Mouse (Mus musculus): ENCODE data around the gene Olfr1390. TPM values are rescaled to one million over a fixed set of nuclear protein-coding genes. Genes with fewer than 3 reads are reported as not detected.
A peak's percentile ranks its signal among the peaks of the same experiment; 100 is the strongest.
"Not testable (repeated sequence)": the region's sequence is repeated elsewhere in the genome, so short reads cannot be mapped to it uniquely, and the experiment has no call there.

Olfr1390 gene
- not detected in 2 replicates for total RNA-seq (2012; rRNA removed)

GRCm38 (mm10) chr11:49334888-49335287 is at the start of gene Olfr1390:
Gene Olfr1390, plus strand, starts transcription at chr11:49335188.
- H3K9ac ChIP-seq (ENCODE audit: insufficient read depth, low read depth, low read length, poor library complexity, severe bottlenecking) = no peak within 1 kb of the TSS
- in situ Hi-C loops (cut with MboI; ENCODE audit: low sequenced_read_pairs in 2 of 2, unreplicated experiment in 2 of 2) = no loop called here
- no peaks in the 10 kb centered on the region for H3K36me3 ChIP-seq (ENCODE audit: control insufficient read depth, insufficient read depth, low read length, poor library complexity, severe bottlenecking)
- H3K9me3 ChIP-seq (ENCODE audit: control insufficient read depth, insufficient read depth, low read depth, low read length) = no peaks in the 10 kb centered on the region
- no peak within 1 kb of the TSS for H3K27ac ChIP-seq (ENCODE audit: insufficient read depth, low read depth, low read length, poor library complexity, severe bottlenecking)
- TF ChIP-seq ZNF384 (IDR thresholded peaks at IDR 0.05; ENCODE audit: low read depth, low read length) (no peak), CHD2 (IDR thresholded peaks at IDR 0.05; ENCODE audit: low read depth, low read length) (no peak), HCFC1 (IDR thresholded peaks at IDR 0.05; ENCODE audit: borderline replicate concordance, insufficient read depth, low read length) (no peak), MAFK (IDR thresholded peaks at IDR 0.05; ENCODE audit: insufficient read depth, low read depth, low read length) (no peak), ZC3H11A (IDR thresholded peaks at IDR 0.05; ENCODE audit: borderline replicate concordance, low read depth, low read length) (no peak)
- H3K4me3 ChIP-seq (ENCODE audit: insufficient read depth in 1 of 2, low read depth in 1 of 2, low read length in 2 of 2, poor library complexity in 1 of 2, severe bottlenecking in 1 of 2) = no peak within 1 kb of the TSS
- DNase-seq (ENCODE audit: low read depth, low spot score) = no peak
- no peaks in the 10 kb centered on the region for H3K4me1 ChIP-seq (ENCODE audit: control insufficient read depth in 2 of 2, insufficient read depth in 2 of 2, low read length in 2 of 2, poor library complexity in 1 of 2)

- no peaks in the 10 kb centered on the region for H3K4me1 ChIP-seq (ENCODE audit: control insufficient read depth in 2 of 2, insufficient read depth in 2 of 2, low read length in 2 of 2, poor library complexity in 1 of 2)
- no peaks in the 10 kb centered on the region for H3K9me3 ChIP-seq (ENCODE audit: control insufficient read depth, insufficient read depth, low read depth, low read length)
- no peak overlapping the region for H3K27ac ChIP-seq (ENCODE audit: insufficient read depth, low read depth, low read length, poor library complexity, severe bottlenecking)
- no peak for TF ChIP-seq ZNF384 (IDR thresholded peaks at IDR 0.05; ENCODE audit: low read depth, low read length)
- no peak for TF ChIP-seq ZC3H11A (IDR thresholded peaks at IDR 0.05; ENCODE audit: borderline replicate concordance, low read depth, low read length)
- no peak for TF ChIP-seq MAFK (IDR thresholded peaks at IDR 0.05; ENCODE audit: insufficient read depth, low read depth, low read length)
- no peak for TF ChIP-seq CHD2 (IDR thresholded peaks at IDR 0.05; ENCODE audit: low read depth, low read length)
- no peak for TF ChIP-seq HCFC1 (IDR thresholded peaks at IDR 0.05; ENCODE audit: borderline replicate concordance, insufficient read depth, low read length)
- no peak overlapping the region for H3K9ac ChIP-seq (ENCODE audit: insufficient read depth, low read depth, low read length, poor library complexity, severe bottlenecking)
- in situ Hi-C loops (cut with MboI; ENCODE audit: low sequenced_read_pairs in 2 of 2, unreplicated experiment in 2 of 2) = no loop called here
- H3K4me3 ChIP-seq (ENCODE audit: insufficient read depth in 1 of 2, low read depth in 1 of 2, low read length in 2 of 2, poor library complexity in 1 of 2, severe bottlenecking in 1 of 2) = no peak overlapping the region
- no peak for DNase-seq (ENCODE audit: low read depth, low spot score)
- H3K36me3 ChIP-seq (ENCODE audit: control insufficient read depth, insufficient read depth, low read length, poor library complexity, severe bottlenecking) = no peaks in the 10 kb centered on the region
Observed at GRCm38 (mm10) chr11:49287251-49287650, 47.7 kb upstream of the Olfr1390 start.

GRCm38 (mm10) chr11:49292777-49293176 is 42.2 kb upstream of the Olfr1390 start:
- TF ChIP-seq MAFK (IDR thresholded peaks at IDR 0.05; ENCODE audit: insufficient read depth, low read depth, low read length) (no peak), CHD2 (IDR thresholded peaks at IDR 0.05; ENCODE audit: low read depth, low read length) (no peak), ZC3H11A (IDR thresholded peaks at IDR 0.05; ENCODE audit: borderline replicate concordance, low read depth, low read length) (no peak), HCFC1 (IDR thresholded peaks at IDR 0.05; ENCODE audit: borderline replicate concordance, insufficient read depth, low read length) (no peak), ZNF384 (IDR thresholded peaks at IDR 0.05; ENCODE audit: low read depth, low read length) (no peak)
- in situ Hi-C loops (cut with MboI; ENCODE audit: low sequenced_read_pairs in 2 of 2, unreplicated experiment in 2 of 2) = no loop called here

GRCm38 (mm10) chr11:49304441-49304840 is 30.5 kb upstream of the Olfr1390 start, which contains the start of gene Olfr10:
Gene Olfr10, plus strand, starts transcription at chr11:49304741.
- TF ChIP-seq CHD2 (IDR thresholded peaks at IDR 0.05; ENCODE audit: low read depth, low read length) (no peak), MAFK (IDR thresholded peaks at IDR 0.05; ENCODE audit: insufficient read depth, low read depth, low read length) (no peak), ZC3H11A (IDR thresholded peaks at IDR 0.05; ENCODE audit: borderline replicate concordance, low read depth, low read length) (no peak), ZNF384 (IDR thresholded peaks at IDR 0.05; ENCODE audit: low read depth, low read length) (no peak), HCFC1 (IDR thresholded peaks at IDR 0.05; ENCODE audit: borderline replicate concordance, insufficient read depth, low read length) (no peak)
- no peak within 1 kb of the TSS for H3K4me3 ChIP-seq (ENCODE audit: insufficient read depth in 1 of 2, low read depth in 1 of 2, low read length in 2 of 2, poor library complexity in 1 of 2, severe bottlenecking in 1 of 2)
- no peaks in the 10 kb centered on the region for H3K9me3 ChIP-seq (ENCODE audit: control insufficient read depth, insufficient read depth, low read depth, low read length)
- no peaks in the 10 kb centered on the region for H3K36me3 ChIP-seq (ENCODE audit: control insufficient read depth, insufficient read depth, low read length, poor library complexity, severe bottlenecking)
- H3K27ac ChIP-seq (ENCODE audit: insufficient read depth, low read depth, low read length, poor library complexity, severe bottlenecking) = no peak within 1 kb of the TSS
- no peak within 1 kb of the TSS for H3K9ac ChIP-seq (ENCODE audit: insufficient read depth, low read depth, low read length, poor library complexity, severe bottlenecking)
- no peaks in the 10 kb centered on the region for H3K4me1 ChIP-seq (ENCODE audit: control insufficient read depth in 2 of 2, insufficient read depth in 2 of 2, low read length in 2 of 2, poor library complexity in 1 of 2)
- in situ Hi-C loops (cut with MboI; ENCODE audit: low sequenced_read_pairs in 2 of 2, unreplicated experiment in 2 of 2) = no loop called here
- no peak for DNase-seq (ENCODE audit: low read depth, low spot score)

More at GRCm38 (mm10) chr11:49292777-49293176, 42.2 kb upstream of the Olfr1390 start:
- no peak overlapping the region for H3K4me3 ChIP-seq (ENCODE audit: insufficient read depth in 1 of 2, low read depth in 1 of 2, low read length in 2 of 2, poor library complexity in 1 of 2, severe bottlenecking in 1 of 2)
- H3K27ac ChIP-seq (ENCODE audit: insufficient read depth, low read depth, low read length, poor library complexity, severe bottlenecking) = no peak overlapping the region
- H3K9ac ChIP-seq (ENCODE audit: insufficient read depth, low read depth, low read length, poor library complexity, severe bottlenecking) = no peak overlapping the region
- DNase-seq (ENCODE audit: low read depth, low spot score) = no peak
- no peaks in the 10 kb centered on the region for H3K9me3 ChIP-seq (ENCODE audit: control insufficient read depth, insufficient read depth, low read depth, low read length)
- no peaks in the 10 kb centered on the region for H3K36me3 ChIP-seq (ENCODE audit: control insufficient read depth, insufficient read depth, low read length, poor library complexity, severe bottlenecking)
- no peaks in the 10 kb centered on the region for H3K4me1 ChIP-seq (ENCODE audit: control insufficient read depth in 2 of 2, insufficient read depth in 2 of 2, low read length in 2 of 2, poor library complexity in 1 of 2)

GRCm38 (mm10) chr11:49308547-49308946 is 26.4 kb upstream of the Olfr1390 start:
- peak; percentile 4 for DNase-seq (ENCODE audit: low read depth, low spot score)
- H3K4me1 ChIP-seq (ENCODE audit: control insufficient read depth in 2 of 2, insufficient read depth in 2 of 2, low read length in 2 of 2, poor library complexity in 1 of 2); H3K9ac ChIP-seq (ENCODE audit: insufficient read depth, low read depth, low read length, poor library complexity, severe bottlenecking); H3K4me3 ChIP-seq (ENCODE audit: insufficient read depth in 1 of 2, low read depth in 1 of 2, low read length in 2 of 2, poor library complexity in 1 of 2, severe bottlenecking in 1 of 2); H3K27ac ChIP-seq (ENCODE audit: insufficient read depth, low read depth, low read length, poor library complexity, severe bottlenecking); H3K36me3 ChIP-seq (ENCODE audit: control insufficient read depth, insufficient read depth, low read length, poor library complexity, severe bottlenecking); in situ Hi-C loops (cut with MboI; ENCODE audit: low sequenced_read_pairs in 2 of 2, unreplicated experiment in 2 of 2); H3K9me3 ChIP-seq (ENCODE audit: control insufficient read depth, insufficient read depth, low read depth, low read length): not testable (repeated sequence)
- peak; percentile 40; the same call in 1 of the 2 replicates for TF ChIP-seq MAFK (IDR thresholded peaks at IDR 0.05; ENCODE audit: insufficient read depth, low read depth, low read length)
